Mouse (Mus musculus) heart, embryonic 13.5 days (tissue): ENCODE data around the gene Ccdc84. TPM values are rescaled to one million over a fixed set of nuclear protein-coding genes. Genes with fewer than 3 reads are reported as not detected.
A peak's percentile ranks its signal among the peaks of the same experiment; 100 is the strongest.
"Not testable (repeated sequence)": the region's sequence is repeated elsewhere in the genome, so short reads cannot be mapped to it uniquely, and the experiment has no call there.

Experiments
- ATAC-seq: fragments of 200-750 bp; cut with Nextera tagmentation; 2 replicates; pipeline ENCODE4 v1.8.0; 2017; ENCODE audit warnings: moderate TSS enrichment; ENCODE audit not compliant: insufficient number of reproducible peaks, low FRiP score, low TSS enrichment; ENCODE audit errors: extremely low read depth
- H3K27ac ChIP-seq: fragments of 300-500 bp; sonication (generic); replicated peaks from 2 replicates; pipeline ENCODE4 v1.5.1; 2015; ENCODE audit warnings: moderate library complexity, mild to moderate bottlenecking, inconsistent platforms
- H3K27me3 ChIP-seq: fragments of 300-500 bp; sonication (generic); replicated peaks from 2 replicates; pipeline ENCODE4 v1.6.1; 2015; ENCODE audit warnings: mild to moderate bottlenecking, inconsistent platforms
- H3K36me3 ChIP-seq: fragments of 300-500 bp; sonication (generic); 2 replicates; pipeline ENCODE4 v1.6.1; 2015; ENCODE audit warnings: mild to moderate bottlenecking, inconsistent platforms
- H3K4me1 ChIP-seq: fragments of 300-500 bp; sonication (generic); 2 replicates; pipeline ENCODE4 v1.6.1; 2015; ENCODE audit warnings: inconsistent platforms
- H3K4me2 ChIP-seq: fragments of 300-500 bp; sonication (generic); 2 replicates; pipeline ENCODE4 v1.6.1; 2015; ENCODE audit warnings: inconsistent platforms, mild to moderate bottlenecking, moderate library complexity
- H3K4me3 ChIP-seq: fragments of 300-500 bp; sonication (generic); 2 replicates; pipeline ENCODE4 v1.5.1; 2015; ENCODE audit warnings: moderate library complexity, mild to moderate bottlenecking, inconsistent platforms
- H3K9ac ChIP-seq: fragments of 300-500 bp; sonication (generic); 2 replicates; pipeline ENCODE4 v1.6.1; 2015; ENCODE audit warnings: inconsistent platforms, mild to moderate bottlenecking, moderate library complexity
- H3K9me3 ChIP-seq: fragments of 300-500 bp; sonication (generic); 2 replicates; pipeline ENCODE4 v1.6.1; 2016; ENCODE audit warnings: inconsistent platforms
- WGBS: fragments of 180-500 bp; shearing (Covaris S2); methylation state at CpG from one replicate; pipeline ENCODE4 v1.1.7; 2015; ENCODE audit warnings: mixed read lengths; 5-methylcytosine and 5-hydroxymethylcytosine counted together
- polyA plus RNA-seq: library from polyadenylated mRNA; unstranded; fragments of >200 nt; fragmentation: Nextera tagmentation; extraction: Ambion mirVana; gene quantifications from 2 replicates; pipeline ENCODE4 v1.2.1, GENCODE M21; 2015

Ccdc84 gene
- polyA plus RNA-seq: 19.6 and 21.4 TPM in 2 replicates

- H3K4me1 ChIP-seq: peaks cover 14% of the 10 kb centered on the region
- peak within 1 kb of the TSS; percentile 95 for H3K9ac ChIP-seq
- peak within 1 kb of the TSS; percentile 94 for H3K4me3 ChIP-seq
- H3K4me2 ChIP-seq: peak within 1 kb of the TSS; percentile 97
- no peaks in the 10 kb centered on the region for H3K27me3 ChIP-seq
- no peaks in the 10 kb centered on the region for H3K9me3 ChIP-seq
- WGBS: 74% methylated on average over 14 of the region's 14 CpGs
- H3K27ac ChIP-seq: peak within 1 kb of the TSS; percentile 70
- ATAC-seq: no peak
- H3K36me3 ChIP-seq: peaks cover 25% of the 10 kb centered on the region
These were observed at the start of gene Ccdc84 for GRCm38 (mm10) chr9:44418519-44419385. TSS of gene Ccdc84 (minus strand) at chr9:44418569.

- Histone ChIP-seq H3K27me3 (peaks cover 26% of the 10 kb centered on the region), H3K4me2 (no peak overlapping the region), H3K4me1 (no peaks in the 10 kb centered on the region), H3K9ac (no peak overlapping the region), H3K9me3 (no peaks in the 10 kb centered on the region), H3K27ac (no peak overlapping the region), H3K36me3 (no peaks in the 10 kb centered on the region), H3K4me3 (no peak overlapping the region)
- ATAC-seq: no peak
- WGBS: 71% methylated on average over 5 of the region's 5 CpGs
These were observed 43.6 kb upstream of the Ccdc84 start for GRCm38 (mm10) chr9:44461950-44462349.

DNA sequence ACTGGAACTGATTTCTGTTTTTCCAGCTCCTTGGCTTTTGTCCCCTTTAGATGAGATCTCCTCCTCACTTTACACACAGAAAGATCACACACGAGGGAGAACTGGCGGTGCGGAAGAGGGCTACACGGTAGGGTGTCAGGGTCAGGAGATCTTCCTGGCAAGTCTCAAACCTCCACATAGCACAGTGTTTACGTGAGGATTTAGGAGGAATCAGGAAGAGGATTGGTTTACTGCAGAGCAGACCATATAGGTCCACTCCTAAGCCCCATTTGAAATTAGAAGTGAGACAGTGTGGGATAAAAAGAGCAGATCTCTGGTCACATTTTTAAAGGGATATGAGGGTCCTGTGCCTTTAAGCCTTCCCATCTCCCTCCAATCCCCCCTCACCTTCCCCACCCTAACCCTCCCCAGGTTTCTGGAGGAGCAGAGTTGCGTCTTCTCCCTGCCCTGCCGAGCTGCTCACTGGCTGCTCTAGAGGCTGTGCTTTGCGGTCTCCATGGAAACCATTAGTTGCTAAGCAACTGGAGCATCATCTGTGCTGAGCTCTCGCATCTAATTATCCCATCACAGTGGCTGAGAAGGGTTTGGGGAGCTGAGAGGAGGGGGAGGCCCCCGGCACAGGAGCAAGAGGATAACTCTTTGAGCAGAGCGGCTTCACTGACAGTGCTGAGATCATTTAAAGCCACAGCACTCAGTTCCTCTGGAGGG lies 38.8 kb upstream of the Ccdc84 start:
- Histone ChIP-seq H3K4me1 (peaks cover 4% of the 10 kb centered on the region; the same call in 1 of the 2 replicates), H3K9me3 (no peaks in the 10 kb centered on the region), H3K27ac (no peak overlapping the region), H3K27me3 (peaks cover 68% of the 10 kb centered on the region), H3K4me3 (no peak overlapping the region), H3K9ac (no peak overlapping the region), H3K4me2 (no peak overlapping the region), H3K36me3 (no peaks in the 10 kb centered on the region)
- no peak for ATAC-seq
- WGBS: 11% methylated on average over 11 of the region's 11 CpGs

- Histone ChIP-seq H3K27ac (no peak within 1 kb of the TSS), H3K27me3 (peaks cover 60% of the 10 kb centered on the region), H3K4me1 (peaks cover 4% of the 10 kb centered on the region; the same call in 1 of the 2 replicates), H3K4me2 (peak within 1 kb of the TSS; percentile 33), H3K9ac (no peak within 1 kb of the TSS), H3K4me3 (no peak within 1 kb of the TSS), H3K36me3 (no peaks in the 10 kb centered on the region), H3K9me3 (no peaks in the 10 kb centered on the region)
- WGBS: 19% methylated on average over 4 of the region's 4 CpGs
- no peak for ATAC-seq
These were observed 36.5 kb upstream of the Ccdc84 start, which contains the start of gene Upk2 for GRCm38 (mm10) chr9:44454891-44455220. TSS of gene Upk2 (minus strand) at chr9:44454976.

- Histone ChIP-seq H3K4me2 (peak overlapping the region; percentile 33), H3K9ac (no peak overlapping the region), H3K4me1 (peaks cover 4% of the 10 kb centered on the region; the same call in 1 of the 2 replicates), H3K27ac (no peak overlapping the region), H3K4me3 (no peak overlapping the region), H3K36me3 (no peaks in the 10 kb centered on the region), H3K27me3 (peaks cover 60% of the 10 kb centered on the region), H3K9me3 (no peaks in the 10 kb centered on the region)
- whole genome bisulfite sequencing: 6% methylated on average over 14 of the region's 14 CpGs
- ATAC-seq: no peak
These were observed 35.9 kb upstream of the Ccdc84 start for GRCm38 (mm10) chr9:44454132-44454890.

GRCm38 (mm10) chr9:44450387-44450786 lies 32.0 kb upstream of the Ccdc84 start:
- no peak overlapping the region for H3K4me2 ChIP-seq

DNA sequence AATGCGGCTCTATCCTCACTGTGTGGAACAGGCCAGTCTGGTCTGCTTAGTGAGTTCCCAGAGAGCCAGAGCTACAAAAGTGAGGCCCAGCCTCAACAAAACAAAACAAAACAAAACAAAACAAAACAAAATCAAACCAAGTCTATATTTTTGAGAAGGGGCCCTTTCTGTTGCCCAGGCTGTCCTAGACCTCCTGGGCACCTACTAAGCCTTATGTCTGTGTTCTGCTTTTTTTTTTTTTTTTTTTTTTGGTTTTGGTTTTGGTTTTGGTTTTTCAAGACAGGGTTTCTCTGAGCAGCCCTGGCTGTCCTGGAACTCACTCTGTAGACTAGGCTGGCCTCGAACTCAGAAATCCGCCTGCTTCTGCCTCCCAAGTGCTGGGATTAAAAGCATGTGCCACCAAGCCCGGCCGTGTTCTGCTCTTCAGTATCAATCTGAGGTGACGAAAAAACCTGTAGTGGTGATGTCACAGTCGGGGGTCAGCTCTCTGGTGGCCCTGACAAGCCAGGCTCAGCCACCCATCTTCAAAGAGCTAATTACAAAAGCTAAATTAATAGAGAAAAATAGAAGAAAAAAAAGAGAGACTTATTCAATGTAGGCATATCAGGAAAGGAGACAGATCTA lies 26.1 kb upstream of the Ccdc84 start:
- H3K9ac ChIP-seq, H3K4me3 ChIP-seq, H3K9me3 ChIP-seq, ATAC-seq, H3K4me1 ChIP-seq, H3K4me2 ChIP-seq, H3K27me3 ChIP-seq, H3K36me3 ChIP-seq, H3K27ac ChIP-seq: not testable (repeated sequence)
- 63% methylated on average over 7 of the region's 7 CpGs for WGBS

More at GRCm38 (mm10) chr9:44450387-44450786, 32.0 kb upstream of the Ccdc84 start:
- Histone ChIP-seq H3K36me3 (no peaks in the 10 kb centered on the region), H3K27me3 (peaks cover 31% of the 10 kb centered on the region), H3K9ac (no peak overlapping the region), H3K4me3 (no peak overlapping the region), H3K27ac (no peak overlapping the region), H3K9me3 (no peaks in the 10 kb centered on the region), H3K4me1 (peaks cover 4% of the 10 kb centered on the region; the same call in 1 of the 2 replicates)
- no peak for ATAC-seq

DNA sequence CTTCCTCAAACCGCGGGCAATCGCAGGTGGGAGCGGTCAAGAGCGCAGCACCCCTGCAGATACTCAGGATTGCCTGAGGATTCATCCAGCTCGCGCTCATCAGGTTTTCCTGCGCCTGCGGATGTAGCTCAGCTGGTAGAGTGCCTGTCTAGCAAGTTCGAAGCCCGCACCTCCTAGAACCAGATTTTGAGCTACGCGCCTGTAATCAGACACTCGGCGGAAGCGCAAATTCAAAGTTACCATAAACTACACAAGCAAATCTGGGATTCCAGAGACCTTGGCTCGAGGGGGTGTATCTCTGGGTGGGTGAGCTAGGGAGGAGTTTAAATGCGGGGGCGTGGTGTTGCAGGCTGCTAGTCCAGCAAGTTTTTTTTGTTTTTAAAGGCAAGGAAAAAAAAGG lies 22.6 kb upstream of the Ccdc84 start, which contains the start of gene Foxr1:
TSS of gene Foxr1 (minus strand) at position 176 of the 400 bp plus-strand sequence.
- Histone ChIP-seq H3K4me1 (no peaks in the 10 kb centered on the region), H3K4me3 (no peak within 1 kb of the TSS), H3K27me3 (no peaks in the 10 kb centered on the region; the same call in 1 of the 2 replicates), H3K4me2 (no peak within 1 kb of the TSS), H3K9ac (no peak within 1 kb of the TSS), H3K27ac (no peak within 1 kb of the TSS), H3K36me3 (no peaks in the 10 kb centered on the region), H3K9me3 (no peaks in the 10 kb centered on the region)
- WGBS: 53% methylated on average over 19 of the region's 19 CpGs
- no peak for ATAC-seq

DNA sequence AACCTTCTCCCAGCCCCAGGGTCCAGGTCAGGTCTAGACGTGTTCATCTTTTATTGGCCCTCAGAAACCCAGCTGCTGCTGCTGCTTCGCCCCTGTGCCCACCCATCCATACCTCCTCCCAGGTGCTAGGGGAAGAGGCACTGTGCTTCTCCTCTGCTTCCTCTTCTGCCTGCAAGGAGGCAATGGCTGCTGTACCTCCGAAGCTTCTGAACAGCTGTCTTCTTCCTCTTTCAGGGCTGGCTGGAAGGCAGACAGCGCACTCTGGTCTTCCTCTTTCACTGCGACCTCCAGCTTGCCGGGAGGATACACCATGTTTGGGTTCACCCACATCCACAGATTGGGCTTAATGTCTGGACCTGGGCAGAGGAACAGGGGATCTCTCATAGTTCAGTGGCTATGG lies 17.4 kb upstream of the Ccdc84 start:
- H3K27ac ChIP-seq: no peak overlapping the region
- H3K9ac ChIP-seq: no peak overlapping the region
- no peaks in the 10 kb centered on the region; the same call in 1 of the 2 replicates for H3K27me3 ChIP-seq
- H3K4me3 ChIP-seq: no peak overlapping the region
- WGBS: 75% methylated on average over 6 of the region's 6 CpGs
- H3K4me2 ChIP-seq: no peak overlapping the region
- no peaks in the 10 kb centered on the region for H3K9me3 ChIP-seq
- H3K4me1 ChIP-seq: no peaks in the 10 kb centered on the region
- H3K36me3 ChIP-seq: no peaks in the 10 kb centered on the region
- ATAC-seq: no peak

- H3K4me2 ChIP-seq: no peak overlapping the region
- no peak overlapping the region for H3K27ac ChIP-seq
- no peak overlapping the region for H3K4me3 ChIP-seq
- H3K36me3 ChIP-seq: no peaks in the 10 kb centered on the region
- H3K9ac ChIP-seq: no peak overlapping the region
- H3K4me1 ChIP-seq: no peaks in the 10 kb centered on the region
- WGBS: 39% methylated on average over 4 of the region's 5 CpGs
- no peaks in the 10 kb centered on the region for H3K9me3 ChIP-seq
- no peaks in the 10 kb centered on the region; the same call in 1 of the 2 replicates for H3K27me3 ChIP-seq
- no peak for ATAC-seq
These were observed 14.3 kb upstream of the Ccdc84 start for GRCm38 (mm10) chr9:44432577-44433185.
